Mouse (Mus musculus) lung, embryonic 15.5 days (tissue): Measurements from ENCODE around the gene Olfr1509. TPM values are rescaled to one million over a fixed set of nuclear protein-coding genes. Genes with fewer than 3 reads are reported as not detected.
"Not testable (repeated sequence)": the region's sequence is repeated elsewhere in the genome, so short reads cannot be mapped to it uniquely, and the experiment has no call there.

Experiments
- ATAC-seq: fragments of 200-750 bp; cut with Nextera tagmentation; 2 replicates; pipeline ENCODE4 v1.8.0; 2017; ENCODE audit warnings: moderate number of reproducible peaks, borderline replicate concordance; ENCODE audit not compliant: low FRiP score, low TSS enrichment; ENCODE audit errors: extremely low read depth
- H3K27ac ChIP-seq: fragments of 300-500 bp; sonication (generic); 2 replicates; pipeline ENCODE4 v1.5.1; 2015; ENCODE audit warnings: moderate library complexity, mild to moderate bottlenecking, inconsistent platforms
- H3K27me3 ChIP-seq: fragments of 300-500 bp; sonication (generic); 2 replicates; pipeline ENCODE4 v1.6.1; 2015; ENCODE audit warnings: inconsistent platforms
- H3K36me3 ChIP-seq: fragments of 300-500 bp; sonication (generic); 2 replicates; pipeline ENCODE4 v1.6.1; 2015; ENCODE audit warnings: inconsistent platforms
- H3K4me1 ChIP-seq: fragments of 300-500 bp; sonication (generic); 2 replicates; pipeline ENCODE4 v1.6.1; 2015; ENCODE audit warnings: inconsistent platforms
- H3K4me2 ChIP-seq: fragments of 300-500 bp; sonication (generic); 2 replicates; pipeline ENCODE4 v1.6.1; 2015; ENCODE audit warnings: inconsistent platforms, mild to moderate bottlenecking, moderate library complexity
- H3K4me3 ChIP-seq: fragments of 300-500 bp; sonication (generic); 2 replicates; pipeline ENCODE4 v1.5.1; 2015; ENCODE audit warnings: mild to moderate bottlenecking, inconsistent platforms
- H3K9ac ChIP-seq: fragments of 300-500 bp; sonication (generic); 2 replicates; pipeline ENCODE4 v1.6.1; 2015; ENCODE audit warnings: inconsistent platforms
- H3K9me3 ChIP-seq: fragments of 300-500 bp; sonication (generic); 2 replicates; pipeline ENCODE4 v1.6.1; 2016; ENCODE audit warnings: inconsistent platforms
- WGBS: fragments of 180-500 bp; shearing (Covaris S2); methylation state at CpG from one replicate; pipeline ENCODE4 v1.1.7; 2015; 5-methylcytosine and 5-hydroxymethylcytosine counted together
- polyA plus RNA-seq: library from polyadenylated mRNA; unstranded; fragments of >200 nt; fragmentation: Nextera tagmentation; extraction: Ambion mirVana; gene quantifications from 2 replicates; pipeline ENCODE4 v1.2.1, GENCODE M21; 2015

Gene Olfr1509
- not detected in 2 replicates for polyA plus RNA-seq

DNA sequence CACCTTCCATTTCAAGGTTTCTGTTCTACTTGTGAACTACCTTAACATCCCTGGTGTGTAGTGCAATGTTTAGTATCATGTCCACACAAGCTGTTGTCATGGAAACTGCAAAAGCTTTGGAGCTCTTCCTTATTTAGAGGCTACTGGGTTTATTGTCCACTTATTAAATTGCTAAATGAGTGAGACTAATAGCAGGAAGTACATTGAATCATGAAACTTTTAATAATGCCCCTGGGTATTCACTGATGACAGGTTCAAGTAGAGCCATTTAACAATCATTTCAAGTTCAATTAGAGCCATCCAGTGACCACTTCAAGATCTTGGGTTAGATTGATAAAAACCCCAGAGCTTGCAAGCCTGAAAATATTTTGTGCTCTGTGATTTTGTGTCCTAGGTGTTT is at the start of gene Olfr1509:
Gene Olfr1509, plus strand, starts transcription at position 301 of the 400 bp plus-strand sequence.
- Histone ChIP-seq H3K27ac (no peak within 1 kb of the TSS), H3K4me1 (no peaks in the 10 kb centered on the region), H3K4me3 (no peak within 1 kb of the TSS), H3K9me3 (no peaks in the 10 kb centered on the region), H3K4me2 (no peak within 1 kb of the TSS), H3K9ac (no peak within 1 kb of the TSS), H3K27me3 (no peaks in the 10 kb centered on the region), H3K36me3 (no peaks in the 10 kb centered on the region)
- no peak for ATAC-seq

GRCm38 (mm10) chr14:52397279-52397678 is 45.5 kb upstream of the Olfr1509 start, which contains the start of gene Olfr1511:
Olfr1511 (minus strand) TSS chr14:52397379.
- Histone ChIP-seq H3K9ac (no peak within 1 kb of the TSS), H3K4me3 (no peak within 1 kb of the TSS), H3K9me3 (no peaks in the 10 kb centered on the region), H3K27me3 (no peaks in the 10 kb centered on the region), H3K36me3 (no peaks in the 10 kb centered on the region), H3K27ac (no peak within 1 kb of the TSS), H3K4me1 (no peaks in the 10 kb centered on the region), H3K4me2 (no peak within 1 kb of the TSS)
- ATAC-seq, result no peak
- WGBS, result 68% methylated on average over 4 of the region's 4 CpGs

GRCm38 (mm10) chr14:52410142-52410919 is 32.5 kb upstream of the Olfr1509 start:
- not testable (repeated sequence) for ATAC-seq, H3K9me3 ChIP-seq

DNA sequence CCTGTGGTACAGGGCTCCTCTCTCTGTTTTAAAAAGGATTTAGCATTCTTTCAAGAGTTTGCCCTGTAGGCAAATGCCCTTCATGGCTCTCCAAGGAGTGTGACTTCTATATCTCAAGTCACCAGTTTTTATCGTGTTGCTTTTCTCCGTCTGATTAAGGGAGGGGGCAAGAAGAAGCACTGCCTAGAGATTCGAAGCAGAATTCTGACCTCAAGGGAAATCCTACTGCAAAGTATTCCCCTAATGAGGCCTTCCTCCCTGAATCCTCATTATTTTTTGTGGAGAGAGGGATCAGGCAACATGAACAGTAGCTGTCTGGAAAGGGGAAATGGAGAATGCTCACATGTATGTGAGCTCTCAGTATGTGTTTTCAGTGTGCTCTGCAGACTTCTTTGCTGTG is 28.5 kb upstream of the Olfr1509 start, which contains the start of gene Olfr1510:
Gene Olfr1510, minus strand, starts transcription at position 101 of the 400 bp plus-strand sequence.
- H3K27ac ChIP-seq, result no peak within 1 kb of the TSS
- 74% methylated on average over 3 of the region's 3 CpGs for WGBS
- no peak within 1 kb of the TSS for H3K9ac ChIP-seq
- ATAC-seq, result no peak
- H3K4me1 ChIP-seq, result no peaks in the 10 kb centered on the region
- H3K27me3 ChIP-seq, result no peaks in the 10 kb centered on the region
- no peaks in the 10 kb centered on the region for H3K36me3 ChIP-seq
- no peak within 1 kb of the TSS for H3K4me3 ChIP-seq
- H3K4me2 ChIP-seq, result no peak within 1 kb of the TSS
- no peaks in the 10 kb centered on the region for H3K9me3 ChIP-seq

More at GRCm38 (mm10) chr14:52410142-52410919, 32.5 kb upstream of the Olfr1509 start:
- 67% methylated on average over 7 of the region's 10 CpGs for WGBS
- not testable (repeated sequence) for H3K27me3 ChIP-seq, H3K27ac ChIP-seq, H3K9ac ChIP-seq, H3K4me1 ChIP-seq, H3K36me3 ChIP-seq, H3K4me2 ChIP-seq, H3K4me3 ChIP-seq

GRCm38 (mm10) chr14:52427686-52428085 is 15.1 kb upstream of the Olfr1509 start:
- no peaks in the 10 kb centered on the region for H3K27me3 ChIP-seq

DNA sequence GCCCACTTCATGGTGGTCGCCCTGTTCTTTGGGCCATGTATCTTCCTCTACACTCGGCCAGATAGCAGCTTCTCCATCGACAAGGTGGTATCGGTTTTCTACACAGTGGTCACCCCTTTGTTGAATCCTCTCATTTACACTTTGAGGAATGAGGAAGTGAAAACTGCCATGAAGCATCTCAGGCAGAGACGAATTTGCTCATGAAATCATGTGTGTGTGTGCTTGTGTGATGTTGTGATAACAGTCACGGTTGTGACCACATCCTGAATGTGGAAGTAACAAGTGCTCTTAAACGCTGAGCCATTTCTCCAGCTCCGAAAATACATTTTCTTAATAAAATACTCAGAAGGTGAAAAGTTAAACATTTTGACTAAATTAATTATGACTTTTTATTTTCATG is 8.3 kb downstream of the Olfr1509 start:
- 83% methylated on average over 8 of the region's 8 CpGs for WGBS
- H3K4me3 ChIP-seq, result no peak overlapping the region
- no peak for ATAC-seq
- no peak overlapping the region for H3K9ac ChIP-seq
- no peak overlapping the region for H3K4me2 ChIP-seq
- no peaks in the 10 kb centered on the region for H3K36me3 ChIP-seq
- H3K27me3 ChIP-seq, result no peaks in the 10 kb centered on the region
- no peaks in the 10 kb centered on the region for H3K9me3 ChIP-seq
- no peaks in the 10 kb centered on the region for H3K4me1 ChIP-seq
- H3K27ac ChIP-seq, result no peak overlapping the region

More at GRCm38 (mm10) chr14:52427686-52428085, 15.1 kb upstream of the Olfr1509 start:
- no peak overlapping the region for H3K4me2 ChIP-seq
- H3K9ac ChIP-seq, result no peak overlapping the region
- no peak overlapping the region for H3K4me3 ChIP-seq
- no peak overlapping the region for H3K27ac ChIP-seq
- H3K9me3 ChIP-seq, result no peaks in the 10 kb centered on the region
- ATAC-seq, result no peak
- 84% methylated on average over 1 of the region's 1 CpGs for WGBS
- H3K4me1 ChIP-seq, result no peaks in the 10 kb centered on the region
- no peaks in the 10 kb centered on the region for H3K36me3 ChIP-seq

DNA sequence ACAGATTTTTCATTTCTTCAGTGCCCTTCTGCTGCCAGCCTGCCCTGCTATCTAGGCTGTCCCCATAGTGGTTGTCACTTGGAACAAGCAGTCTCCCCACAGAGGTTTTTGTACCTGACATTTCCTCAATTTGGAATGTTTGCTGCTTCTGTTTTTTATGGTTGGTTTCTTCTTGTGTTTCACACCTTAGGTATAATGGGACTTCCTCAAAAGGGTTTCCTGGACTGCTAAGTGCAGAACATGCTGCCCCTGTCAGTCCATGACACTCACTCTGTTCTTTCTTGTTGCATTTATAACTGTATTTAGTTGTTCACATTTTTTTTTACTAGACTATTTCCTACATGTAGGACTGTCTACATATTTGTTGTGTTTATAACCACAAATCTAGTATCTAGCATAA is 19.1 kb downstream of the Olfr1509 start:
- ATAC-seq, result no peak
- Histone ChIP-seq H3K4me1 (no peaks in the 10 kb centered on the region), H3K9me3 (no peaks in the 10 kb centered on the region), H3K27me3 (no peaks in the 10 kb centered on the region), H3K4me2 (no peak overlapping the region), H3K36me3 (no peaks in the 10 kb centered on the region), H3K4me3 (no peak overlapping the region), H3K9ac (no peak overlapping the region), H3K27ac (no peak overlapping the region)

GRCm38 (mm10) chr14:52465738-52466137 is 22.9 kb downstream of the Olfr1509 start:
- 55% methylated on average over 1 of the region's 1 CpGs for whole genome bisulfite sequencing
- no peaks in the 10 kb centered on the region for H3K27me3 ChIP-seq
- H3K9me3 ChIP-seq, result no peaks in the 10 kb centered on the region
- H3K36me3 ChIP-seq, result no peaks in the 10 kb centered on the region
- no peaks in the 10 kb centered on the region for H3K4me1 ChIP-seq
- no peak overlapping the region for H3K27ac ChIP-seq
- no peak for ATAC-seq
- H3K4me2 ChIP-seq, result no peak overlapping the region
- no peak overlapping the region for H3K4me3 ChIP-seq
- no peak overlapping the region for H3K9ac ChIP-seq

DNA sequence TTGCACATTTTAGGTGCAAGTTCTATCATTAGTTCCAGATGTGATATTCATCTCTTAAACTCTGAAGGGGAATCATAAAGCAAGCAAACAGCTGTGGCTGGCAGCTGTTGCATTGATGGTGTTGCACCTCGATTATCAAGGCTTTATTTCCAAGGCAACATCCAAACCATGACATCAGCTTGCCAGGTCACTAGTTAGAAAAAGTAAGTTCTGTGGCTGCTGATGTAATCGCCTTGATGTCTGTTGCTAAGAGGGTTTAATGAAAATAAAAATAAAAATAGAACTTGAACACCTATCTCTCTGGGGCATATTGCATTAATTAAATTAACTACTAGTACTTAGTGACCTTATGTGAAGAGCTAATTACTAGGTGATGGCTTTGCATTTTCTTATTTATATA is 24.6 kb downstream of the Olfr1509 start, which contains the start of gene Olfr1508:
Gene Olfr1508, minus strand, starts transcription at position 101 of the 400 bp plus-strand sequence.
- Histone ChIP-seq H3K4me3 (no peak within 1 kb of the TSS), H3K27ac (no peak within 1 kb of the TSS), H3K9ac (no peak within 1 kb of the TSS), H3K27me3 (no peaks in the 10 kb centered on the region), H3K4me1 (no peaks in the 10 kb centered on the region), H3K4me2 (no peak within 1 kb of the TSS), H3K36me3 (no peaks in the 10 kb centered on the region), H3K9me3 (no peaks in the 10 kb centered on the region)
- no peak for ATAC-seq
- 66% methylated on average over 2 of the region's 2 CpGs for WGBS

DNA sequence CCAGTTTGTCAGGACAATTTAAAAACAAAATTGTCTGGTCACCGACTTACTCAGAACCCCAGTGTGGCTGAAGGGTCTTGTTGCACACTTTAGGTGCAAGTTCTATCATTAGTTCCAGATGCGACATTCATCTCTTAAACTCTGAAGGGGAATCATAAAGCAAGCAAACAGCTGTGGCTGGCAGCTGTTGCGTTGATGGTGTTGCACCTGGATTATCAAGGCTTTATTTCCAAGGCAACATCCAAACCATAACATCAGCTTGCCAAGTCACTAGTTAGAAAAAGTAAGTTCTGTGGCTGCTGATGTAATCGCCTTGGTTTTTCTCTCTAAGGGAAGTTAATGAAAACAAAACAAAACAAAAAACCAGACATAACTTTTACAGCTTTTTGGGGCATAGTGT is 52.7 kb downstream of the Olfr1509 start, which contains the start of gene Olfr1507:
Gene Olfr1507, minus strand, starts transcription at position 234 of the 400 bp plus-strand sequence.
- H3K27ac ChIP-seq, result no peak within 1 kb of the TSS
- WGBS, result 82% methylated on average over 4 of the region's 4 CpGs
- H3K4me3 ChIP-seq, result no peak within 1 kb of the TSS
- no peaks in the 10 kb centered on the region for H3K4me1 ChIP-seq
- no peak within 1 kb of the TSS for H3K9ac ChIP-seq
- H3K9me3 ChIP-seq, result no peaks in the 10 kb centered on the region
- no peak within 1 kb of the TSS for H3K4me2 ChIP-seq
- H3K36me3 ChIP-seq, result no peaks in the 10 kb centered on the region
- no peaks in the 10 kb centered on the region for H3K27me3 ChIP-seq
- no peak for ATAC-seq
